Mouse (Mus musculus) stomach, embryonic 15.5 days (tissue): ENCODE measurements around the gene Rnh1. TPM values are rescaled to one million over a fixed set of nuclear protein-coding genes. Genes with fewer than 3 reads are reported as not detected.

Experiments used
- ATAC-seq: fragments of 200-750 bp; cut with Nextera tagmentation; 2 replicates; pipeline ENCODE4 v1.8.0; 2017; ENCODE audit warnings: low read depth, moderate number of reproducible peaks, moderate TSS enrichment; ENCODE audit not compliant: insufficient read depth, low FRiP score
- H3K27ac ChIP-seq: fragments of 300-500 bp; sonication (generic); 2 replicates; pipeline ENCODE4 v1.5.1; 2015; ENCODE audit warnings: mild to moderate bottlenecking, inconsistent platforms
- H3K27me3 ChIP-seq: fragments of 300-500 bp; sonication (generic); replicated peaks from 2 replicates; pipeline ENCODE4 v1.6.1; 2015; ENCODE audit warnings: inconsistent platforms
- H3K36me3 ChIP-seq: fragments of 300-500 bp; sonication (generic); 2 replicates; pipeline ENCODE4 v1.6.1; 2015; ENCODE audit warnings: inconsistent platforms
- H3K4me1 ChIP-seq: fragments of 300-500 bp; sonication (generic); 2 replicates; pipeline ENCODE4 v1.6.1; 2015; ENCODE audit warnings: inconsistent platforms
- H3K4me2 ChIP-seq: fragments of 300-500 bp; sonication (generic); 2 replicates; pipeline ENCODE4 v1.6.1; 2015; ENCODE audit warnings: mild to moderate bottlenecking, inconsistent platforms
- H3K4me3 ChIP-seq: fragments of 300-500 bp; sonication (generic); replicated peaks from 2 replicates; pipeline ENCODE4 v1.5.1; 2015; ENCODE audit warnings: inconsistent platforms
- H3K9ac ChIP-seq: fragments of 300-500 bp; sonication (generic); 2 replicates; pipeline ENCODE4 v1.6.1; 2015; ENCODE audit warnings: inconsistent platforms
- H3K9me3 ChIP-seq: fragments of 300-500 bp; sonication (generic); 2 replicates; pipeline ENCODE4 v1.6.1; 2016; ENCODE audit warnings: inconsistent platforms
- WGBS: fragments of 180-500 bp; shearing (Covaris S2); methylation state at CpG from one replicate; pipeline ENCODE4 v1.1.7; 2015; 5-methylcytosine and 5-hydroxymethylcytosine counted together
- polyA plus RNA-seq: library from polyadenylated mRNA; unstranded; fragments of >200 nt; fragmentation: Nextera tagmentation; extraction: Ambion mirVana; gene quantifications from 2 replicates; pipeline ENCODE4 v1.2.1, GENCODE M21; 2015

Rnh1 gene
- polyA plus RNA-seq, result 206 and 215 TPM in 2 replicates

DNA sequence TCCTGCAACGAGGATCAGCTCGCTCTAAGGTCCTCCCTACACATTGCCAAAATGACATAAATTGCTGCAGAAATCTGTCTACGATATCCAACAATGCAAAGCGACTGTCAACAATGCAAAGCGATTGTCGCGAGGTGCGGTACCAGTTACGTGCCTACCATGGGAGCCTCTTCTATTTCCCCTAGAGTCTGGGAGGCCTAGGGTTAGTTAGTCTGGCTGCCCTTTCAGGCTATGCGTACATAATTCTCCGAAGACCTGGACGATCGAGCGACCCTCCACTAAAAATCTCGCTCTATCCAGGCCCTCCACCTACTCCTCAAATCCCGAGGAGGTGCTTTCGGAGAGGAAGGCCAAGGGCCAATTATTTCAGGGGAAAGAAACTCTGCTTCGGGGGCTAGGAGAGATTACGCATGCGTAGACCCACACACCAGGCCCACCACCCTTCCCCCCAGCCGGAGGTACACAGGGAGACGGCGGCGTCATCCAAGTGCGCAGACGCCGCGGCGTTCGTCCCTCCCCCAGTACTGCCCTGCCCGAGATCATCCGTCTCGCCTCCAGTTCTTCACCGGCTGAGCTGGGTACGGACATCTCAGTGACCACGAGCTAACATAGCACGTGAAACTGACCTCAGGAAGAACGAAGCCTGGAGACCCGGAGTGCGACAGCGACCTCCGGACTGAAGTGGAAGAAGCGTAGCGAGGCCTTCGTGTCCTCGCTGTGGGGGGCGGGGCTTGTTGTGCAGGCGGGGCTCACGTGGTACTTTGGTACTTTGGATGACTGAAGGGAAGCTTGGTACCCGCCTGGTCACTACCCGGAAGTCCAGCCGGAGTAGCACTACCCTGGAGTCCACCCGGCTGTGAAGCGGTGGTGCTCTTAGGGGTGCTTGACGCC, at the start of gene Rnh1:
Rnh1 (minus strand) TSS at position 742 of the 891 bp plus-strand sequence.
- peak; percentile 91 for ATAC-seq
- peak within 1 kb of the TSS; percentile 52 for H3K4me3 ChIP-seq
- peak within 1 kb of the TSS; percentile 92 for H3K27ac ChIP-seq
- H3K36me3 ChIP-seq, result no peaks in the 10 kb centered on the region
- no peaks in the 10 kb centered on the region for H3K27me3 ChIP-seq
- peaks cover 29% of the 10 kb centered on the region for H3K4me1 ChIP-seq
- WGBS, result 2% methylated on average over 55 of the region's 55 CpGs
- H3K9ac ChIP-seq, result peak within 1 kb of the TSS; percentile 47
- H3K4me2 ChIP-seq, result peak within 1 kb of the TSS; percentile 71
- no peaks in the 10 kb centered on the region for H3K9me3 ChIP-seq

DNA sequence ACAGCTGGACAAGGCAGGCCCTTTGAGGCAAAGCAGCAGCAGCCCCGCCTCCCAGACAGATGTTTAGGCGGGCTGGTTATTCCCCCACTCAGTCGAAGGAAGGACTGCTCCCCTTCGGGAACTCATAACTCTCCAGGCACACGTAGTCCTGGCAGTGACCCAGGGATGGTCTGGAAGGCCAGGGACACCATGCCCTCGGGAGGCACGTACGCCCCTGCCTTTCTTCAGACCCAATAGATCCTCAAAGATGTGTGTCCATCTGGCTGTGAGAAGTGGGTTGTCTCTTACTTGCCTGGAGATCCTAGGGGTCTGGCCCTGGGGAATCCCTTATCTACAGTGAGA, 49.4 kb upstream of the Rnh1 start:
- H3K36me3 ChIP-seq, result no peaks in the 10 kb centered on the region
- H3K27ac ChIP-seq, result peak overlapping the region; percentile 93
- peaks cover 45% of the 10 kb centered on the region for H3K4me1 ChIP-seq
- H3K4me3 ChIP-seq, result peak overlapping the region; percentile 62
- WGBS, result 6% methylated on average over 8 of the region's 8 CpGs
- no peaks in the 10 kb centered on the region for H3K27me3 ChIP-seq
- no peak for ATAC-seq
- H3K9ac ChIP-seq, result no peak overlapping the region
- no peaks in the 10 kb centered on the region for H3K9me3 ChIP-seq
- peak overlapping the region; percentile 83 for H3K4me2 ChIP-seq

DNA sequence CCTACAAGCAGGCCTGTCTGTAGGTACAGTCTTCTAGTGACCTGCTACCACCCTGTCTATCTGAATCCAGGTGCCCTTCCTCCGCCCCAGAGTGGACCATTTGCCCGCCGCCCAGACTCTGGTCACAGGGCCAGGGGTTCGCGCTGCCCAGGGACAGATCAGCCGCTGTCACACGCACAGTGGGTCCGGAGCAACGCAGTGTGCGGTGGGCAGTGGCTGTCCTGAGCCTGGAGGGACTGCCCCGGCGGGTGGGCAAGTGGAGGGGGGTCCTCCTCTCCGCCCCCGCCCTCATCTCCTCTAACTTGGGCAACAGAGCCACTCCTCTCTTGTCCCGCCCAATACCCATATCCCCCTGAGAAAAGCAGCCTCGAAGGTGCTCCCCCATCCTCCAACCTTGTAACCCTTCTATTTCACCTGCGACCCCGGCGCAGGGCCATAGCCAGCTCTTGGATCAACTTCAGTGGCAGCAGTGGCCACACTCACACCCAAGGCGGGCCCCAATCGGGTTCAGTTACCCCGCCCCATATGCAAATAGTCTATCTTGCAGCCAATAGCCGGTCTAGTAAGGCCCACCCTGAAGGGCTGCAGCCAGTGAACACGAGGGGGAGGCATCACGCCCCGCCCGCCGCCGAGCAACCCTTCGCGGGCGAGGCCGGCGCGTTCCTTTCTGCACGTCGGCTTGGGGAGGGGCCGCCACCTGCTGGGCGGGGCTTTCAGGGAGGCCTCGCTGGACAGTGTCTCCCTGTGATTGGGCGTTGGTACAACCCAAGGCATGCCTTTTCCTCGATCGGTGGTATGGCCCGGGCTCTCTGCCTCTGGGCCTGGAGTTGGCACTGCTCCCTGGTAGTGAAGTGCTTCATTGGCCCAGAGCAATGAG, 48.8 kb upstream of the Rnh1 start:
- H3K9ac ChIP-seq, result peak overlapping the region; percentile 84
- H3K9me3 ChIP-seq, result no peaks in the 10 kb centered on the region
- peak; percentile 97 for ATAC-seq
- no peaks in the 10 kb centered on the region for H3K27me3 ChIP-seq
- 4% methylated on average over 44 of the region's 44 CpGs for WGBS
- H3K4me1 ChIP-seq, result peaks cover 51% of the 10 kb centered on the region
- H3K27ac ChIP-seq, result peak overlapping the region; percentile 93
- no peaks in the 10 kb centered on the region for H3K36me3 ChIP-seq
- H3K4me3 ChIP-seq, result peak overlapping the region; percentile 62
- peak overlapping the region; percentile 83 for H3K4me2 ChIP-seq

DNA sequence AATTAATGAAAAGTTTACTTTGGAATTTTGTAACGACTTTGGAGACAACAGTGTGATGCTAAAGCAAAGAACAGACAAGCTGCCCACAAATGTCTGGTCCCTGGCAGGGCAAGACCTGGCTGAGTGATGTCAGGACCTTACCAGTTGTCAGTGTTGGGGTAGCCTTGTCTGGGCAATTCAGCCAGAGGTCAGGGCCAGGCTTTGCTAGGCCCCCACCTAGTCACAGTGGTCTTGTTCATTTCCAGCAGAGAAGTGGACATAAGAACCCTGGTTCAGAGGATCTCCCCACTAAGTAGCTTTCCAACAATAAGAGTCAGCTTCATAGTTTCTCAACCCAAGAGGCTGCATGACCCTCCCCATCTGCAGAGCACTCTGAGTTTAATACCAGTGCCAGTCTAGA, 47.7 kb upstream of the Rnh1 start:
- H3K27ac ChIP-seq, result peak overlapping the region; percentile 85

DNA sequence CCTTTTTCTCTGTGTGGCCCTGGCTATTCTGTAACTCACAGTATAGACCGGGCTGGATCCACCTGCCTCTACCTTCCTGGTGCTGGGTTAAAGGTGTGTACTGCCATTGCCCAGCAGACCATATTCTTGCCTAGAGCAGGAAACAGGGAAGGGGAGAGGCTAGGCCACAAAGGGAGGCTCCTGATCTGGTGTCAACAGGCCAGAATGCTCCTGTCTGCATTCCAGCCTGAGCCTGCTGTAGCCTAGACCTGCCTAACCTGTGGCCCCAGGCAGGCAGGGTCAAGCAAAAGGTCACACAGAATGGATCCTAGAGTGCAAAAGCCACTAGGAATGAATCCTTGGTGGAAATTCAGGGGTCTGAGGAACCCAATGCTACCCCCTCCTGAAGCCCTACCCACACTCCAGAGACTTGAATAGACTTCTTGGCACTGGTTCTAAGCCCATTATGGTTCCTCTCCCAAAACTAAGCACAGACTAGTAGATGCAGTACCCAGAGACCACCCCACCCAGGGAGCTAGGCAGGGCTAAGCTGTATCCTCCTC, 47.0 kb upstream of the Rnh1 start:
- 83% methylated on average over 1 of the region's 1 CpGs for WGBS
- peak overlapping the region; percentile 83; the same call in 1 of the 2 replicates for H3K4me2 ChIP-seq
- no peaks in the 10 kb centered on the region for H3K27me3 ChIP-seq
- H3K4me1 ChIP-seq, result peaks cover 65% of the 10 kb centered on the region
- H3K9me3 ChIP-seq, result no peaks in the 10 kb centered on the region
- no peaks in the 10 kb centered on the region for H3K36me3 ChIP-seq
- peak overlapping the region; percentile 40; the same call in 1 of the 2 replicates for H3K27ac ChIP-seq
- ATAC-seq, result no peak
- H3K4me3 ChIP-seq, result no peak overlapping the region
- H3K9ac ChIP-seq, result no peak overlapping the region

More for the DNA sequence above, 47.7 kb upstream of the Rnh1 start:
- peak overlapping the region; percentile 83 for H3K4me2 ChIP-seq
- H3K9me3 ChIP-seq, result no peaks in the 10 kb centered on the region
- no peak for ATAC-seq
- H3K27me3 ChIP-seq, result no peaks in the 10 kb centered on the region
- WGBS, result 81% methylated on average over 1 of the region's 1 CpGs
- peak overlapping the region; percentile 62; the same call in 1 of the 2 replicates for H3K4me3 ChIP-seq
- peaks cover 59% of the 10 kb centered on the region for H3K4me1 ChIP-seq
- no peak overlapping the region for H3K9ac ChIP-seq
- H3K36me3 ChIP-seq, result no peaks in the 10 kb centered on the region

DNA sequence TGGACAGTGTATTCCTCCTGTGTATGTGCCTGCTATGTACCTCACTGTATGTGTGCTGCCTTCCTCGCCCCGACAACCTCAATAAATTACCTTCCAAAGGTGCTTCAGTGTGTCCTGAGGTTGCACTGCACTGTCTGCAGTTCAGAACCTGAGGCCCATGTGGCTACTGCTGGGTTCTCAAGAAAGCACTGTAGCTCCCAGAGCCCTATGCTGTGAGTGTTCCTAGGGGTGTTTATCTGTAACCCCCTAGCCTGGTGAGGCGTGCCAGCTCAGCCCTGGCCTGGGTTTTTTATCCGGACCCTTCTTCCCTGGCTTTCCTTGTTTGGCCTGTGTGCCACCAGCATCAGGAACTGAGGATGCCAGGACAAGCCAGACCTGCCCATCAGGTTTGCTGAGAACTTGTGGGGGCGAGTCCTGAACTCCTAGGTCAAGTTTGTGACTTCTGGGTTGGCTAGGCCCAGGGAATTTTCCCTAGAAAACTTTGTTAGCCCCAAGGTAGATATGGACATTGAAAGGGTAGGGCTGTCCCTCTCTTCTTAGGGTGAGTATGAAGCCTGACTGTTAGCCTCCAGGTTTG, 46.0 kb upstream of the Rnh1 start:
- ATAC-seq, result no peak
- no peak overlapping the region for H3K9ac ChIP-seq
- H3K9me3 ChIP-seq, result no peaks in the 10 kb centered on the region
- H3K36me3 ChIP-seq, result no peaks in the 10 kb centered on the region
- 80% methylated on average over 5 of the region's 5 CpGs for WGBS
- H3K4me2 ChIP-seq, result peak overlapping the region; percentile 19; the same call in 1 of the 2 replicates
- no peak overlapping the region for H3K4me3 ChIP-seq
- H3K27ac ChIP-seq, result peak overlapping the region; percentile 54
- H3K4me1 ChIP-seq, result peaks cover 69% of the 10 kb centered on the region
- no peaks in the 10 kb centered on the region for H3K27me3 ChIP-seq

DNA sequence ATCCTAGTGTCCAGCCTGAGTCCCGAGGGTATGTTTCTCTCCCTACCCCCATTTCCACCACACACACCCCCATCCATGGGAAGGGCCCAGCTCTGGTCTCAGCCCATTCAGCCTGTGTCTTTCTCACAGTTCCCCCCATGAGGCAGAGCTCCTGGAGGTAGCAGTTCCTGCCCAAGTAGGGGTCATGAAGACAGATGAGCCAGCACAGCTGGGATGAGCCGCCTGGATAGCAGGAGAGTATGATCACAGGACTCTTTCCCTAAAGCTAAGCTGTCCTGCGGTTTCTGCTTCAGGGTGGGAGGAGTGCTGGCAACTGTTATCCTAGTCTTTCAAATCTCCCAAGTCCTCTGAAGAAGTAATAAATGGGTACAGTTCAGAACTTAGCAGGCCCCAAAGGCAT, 45.5 kb upstream of the Rnh1 start:
- Histone ChIP-seq H3K4me3 (peak overlapping the region; percentile 71; the same call in 1 of the 2 replicates), H3K9me3 (no peaks in the 10 kb centered on the region), H3K9ac (no peak overlapping the region), H3K4me2 (peak overlapping the region; percentile 96), H3K4me1 (peaks cover 69% of the 10 kb centered on the region), H3K27me3 (no peaks in the 10 kb centered on the region), H3K36me3 (no peaks in the 10 kb centered on the region), H3K27ac (peak overlapping the region; percentile 54)
- ATAC-seq, result no peak
- 58% methylated on average over 3 of the region's 3 CpGs for WGBS

DNA sequence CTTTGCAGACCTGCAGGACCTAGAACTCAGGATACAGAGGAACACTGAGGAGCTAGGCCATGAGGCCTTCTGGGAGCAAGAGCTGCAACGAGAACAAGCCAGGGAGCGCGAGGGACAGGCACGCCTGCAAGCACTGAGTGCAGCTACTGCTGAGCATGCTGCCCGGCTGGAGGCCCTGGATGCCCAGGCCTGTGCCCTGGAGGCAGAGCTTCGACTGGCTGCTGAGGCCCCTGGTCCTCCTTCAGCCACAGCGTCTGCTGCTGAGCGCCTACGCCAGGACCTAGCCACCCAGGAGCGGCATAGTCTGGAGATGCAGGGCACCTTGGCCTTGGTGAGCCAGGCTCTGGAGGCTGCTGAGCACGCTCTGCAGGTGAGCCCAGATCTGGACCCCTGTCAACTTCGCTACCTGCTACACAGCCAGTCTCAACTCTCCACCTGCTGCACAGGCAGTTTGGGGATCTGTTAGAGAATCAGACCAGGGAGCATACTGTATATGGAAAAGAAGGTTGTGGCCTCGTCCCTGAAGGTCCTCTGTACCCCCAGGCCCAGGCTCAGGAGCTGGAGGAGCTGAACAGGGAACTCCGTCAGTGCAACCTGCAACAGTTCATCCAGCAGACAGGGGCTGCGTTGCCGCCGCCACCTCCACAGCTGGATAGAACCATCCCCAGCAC, 44.8 kb upstream of the Rnh1 start:
- Histone ChIP-seq H3K36me3 (no peaks in the 10 kb centered on the region), H3K4me1 (peaks cover 65% of the 10 kb centered on the region), H3K4me2 (peak overlapping the region; percentile 96), H3K27ac (peak overlapping the region; percentile 54; the same call in 1 of the 2 replicates), H3K9ac (peak overlapping the region; percentile 61; the same call in 1 of the 2 replicates), H3K4me3 (peak overlapping the region; percentile 71), H3K27me3 (no peaks in the 10 kb centered on the region), H3K9me3 (no peaks in the 10 kb centered on the region)
- whole genome bisulfite sequencing, result 82% methylated on average over 17 of the region's 17 CpGs
- no peak for ATAC-seq

DNA sequence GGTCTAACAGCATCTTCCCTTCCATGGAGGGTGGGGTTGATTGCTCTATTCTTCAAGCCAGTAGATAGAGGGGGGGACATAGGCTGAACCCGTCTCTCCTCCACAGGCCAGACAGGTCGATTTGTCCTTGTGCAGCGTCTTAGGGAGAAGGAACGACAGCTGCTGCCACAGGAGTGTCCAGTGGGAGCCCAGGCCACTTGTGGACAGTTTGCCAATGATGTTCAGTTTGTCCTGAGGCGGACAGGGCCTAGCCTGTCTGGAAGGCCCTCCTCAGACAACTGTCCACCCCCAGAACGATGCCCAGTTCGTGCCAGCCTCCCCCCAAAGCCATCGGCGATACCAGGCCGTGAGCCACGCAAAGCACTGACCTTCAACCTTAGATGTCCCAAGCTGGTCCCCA, 44.2 kb upstream of the Rnh1 start:
- no peak for ATAC-seq
- Histone ChIP-seq H3K4me2 (peak overlapping the region; percentile 96), H3K36me3 (no peaks in the 10 kb centered on the region), H3K9me3 (no peaks in the 10 kb centered on the region), H3K4me1 (peaks cover 59% of the 10 kb centered on the region), H3K27ac (peak overlapping the region; percentile 97), H3K9ac (peak overlapping the region; percentile 61; the same call in 1 of the 2 replicates), H3K4me3 (peak overlapping the region; percentile 71), H3K27me3 (no peaks in the 10 kb centered on the region)
- WGBS, result 72% methylated on average over 11 of the region's 11 CpGs

DNA sequence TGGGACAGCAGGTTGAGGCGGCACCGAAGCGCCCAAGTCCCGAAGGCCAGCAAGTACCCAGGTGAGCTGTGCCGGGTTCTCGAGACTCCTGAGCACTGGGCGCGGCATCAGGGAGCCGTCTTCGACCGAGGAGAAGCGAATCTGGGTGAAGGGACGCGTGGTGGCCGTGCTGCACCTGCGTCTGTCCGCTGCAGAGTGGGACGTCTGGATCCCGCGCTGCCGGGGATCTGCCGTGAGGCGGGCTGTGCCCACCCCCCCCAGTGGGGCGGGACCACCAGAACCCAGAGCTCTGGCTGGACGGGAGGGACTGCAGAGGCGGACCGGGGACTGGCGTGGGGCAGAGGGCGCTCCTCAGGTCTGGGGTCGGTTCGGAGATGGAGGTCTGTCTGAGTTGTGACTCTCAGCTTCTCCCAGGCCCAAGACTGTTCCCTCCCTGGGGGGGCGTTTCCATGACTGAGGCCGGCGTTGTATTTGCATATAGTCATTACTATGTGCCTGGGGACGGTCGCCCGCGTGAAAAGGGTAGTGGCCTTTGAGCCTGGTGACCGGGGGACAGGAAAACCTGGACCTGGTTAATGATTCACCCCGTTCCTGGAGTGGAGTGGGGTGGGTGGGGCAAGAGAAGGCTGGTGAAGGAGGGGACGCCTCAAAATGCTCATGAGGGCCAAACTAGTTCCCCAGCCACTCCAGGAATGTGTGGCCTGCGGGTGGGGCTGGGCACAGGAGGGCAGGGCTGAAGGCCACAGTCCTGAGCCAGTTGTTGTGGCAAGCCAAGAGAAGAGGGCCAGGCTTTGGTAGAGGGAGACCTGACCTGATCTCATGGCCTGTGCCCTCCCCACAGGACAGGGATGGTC, 43.5 kb upstream of the Rnh1 start:
- peak overlapping the region; percentile 61 for H3K9ac ChIP-seq
- peak; percentile 59 for ATAC-seq
- no peaks in the 10 kb centered on the region for H3K27me3 ChIP-seq
- peaks cover 59% of the 10 kb centered on the region for H3K4me1 ChIP-seq
- peak overlapping the region; percentile 96 for H3K4me2 ChIP-seq
- WGBS, result under 1% methylated on average over 42 of the region's 42 CpGs
- H3K36me3 ChIP-seq, result no peaks in the 10 kb centered on the region
- H3K27ac ChIP-seq, result peak overlapping the region; percentile 97
- no peaks in the 10 kb centered on the region for H3K9me3 ChIP-seq
- H3K4me3 ChIP-seq, result peak overlapping the region; percentile 71
